In genomic region chr2:153492179-153492517, GRCm38 (mm10) we compare ENCODE assay signal across 8 mouse cellular contexts. TPM values are rescaled to one million over a fixed set of nuclear protein-coding genes. Genes with fewer than 3 reads are reported as not detected.
A peak's percentile ranks its signal among the peaks of the same experiment; 100 is the strongest.
DNase-seq lines count a peak whose midpoint lies in the region; ATAC-seq lines count a peak whose summit lies in the region.

No protein-coding gene starts in this region.

- WGBS in hindbrain, embryonic 11.5 days = under 1% methylated on average over 22 of the region's 24 CpGs
- WGBS in midbrain, embryonic 12.5 days = under 1% methylated on average over 22 of the region's 24 CpGs

- peak overlapping the region; percentile 85 for H3K27ac ChIP-seq in hindbrain, embryonic 11.5 days (ENCODE audit: low read depth, low read length)
- peak overlapping the region; percentile 92 for H3K27ac ChIP-seq in midbrain, embryonic 12.5 days (replicated peaks)

- no peak for ATAC-seq in megakaryocyte, adult 5-6 weeks (ENCODE audit: poor library complexity, severe bottlenecking)
- ATAC-seq in hindbrain, embryonic 11.5 days (ENCODE audit: low FRiP score) = peak; percentile 54
- ATAC-seq in midbrain, embryonic 12.5 days (ENCODE audit: low FRiP score, low read depth) = peak; percentile 28; the same call in 1 of the 2 replicates

- H3K9ac ChIP-seq in hindbrain, embryonic 11.5 days (ENCODE audit: low read depth, low read length) = peak overlapping the region; percentile 60
- H3K9ac ChIP-seq in midbrain, embryonic 12.5 days (replicated peaks) = peak overlapping the region; percentile 72

- H3K36me3 ChIP-seq in megakaryocyte, embryonic 14.5 days (replicated peaks; ENCODE audit: low read length) = peaks cover 59% of the 10 kb centered on the region
- H3K36me3 ChIP-seq in hindbrain, embryonic 11.5 days (ENCODE audit: control insufficient read depth, insufficient read depth, low read length) = no peaks in the 10 kb centered on the region
- no peaks in the 10 kb centered on the region for H3K36me3 ChIP-seq in midbrain, embryonic 12.5 days

- H3K9me3 ChIP-seq in megakaryocyte, embryonic 14.5 days = no peaks in the 10 kb centered on the region
- no peaks in the 10 kb centered on the region for H3K9me3 ChIP-seq in hindbrain, embryonic 11.5 days (ENCODE audit: control insufficient read depth, low read length)
- no peaks in the 10 kb centered on the region for H3K9me3 ChIP-seq in midbrain, embryonic 12.5 days

- H3K4me3 ChIP-seq in megakaryocyte, embryonic 14.5 days (replicated peaks) = peak overlapping the region; percentile 95
- H3K4me3 ChIP-seq in hindbrain, embryonic 11.5 days (ENCODE audit: low read depth, low read length) = peak overlapping the region; percentile 56
- H3K4me3 ChIP-seq in midbrain, embryonic 12.5 days = peak overlapping the region; percentile 50

- DNase-seq in cerebellum, adult 8-10 months = peak; percentile 67
- DNase-seq in hindbrain, embryonic 11.5 days (ENCODE audit: low spot score) = peak; percentile 41
- no peak for DNase-seq in natural killer cell, adult 2 months (ENCODE audit: low spot score in 2 of 2)
- DNase-seq in adrenal gland, postnatal 14 days = no peak
- DNase-seq in adrenal gland, postnatal 36 days = no peak

- H3K4me1 ChIP-seq in megakaryocyte, embryonic 14.5 days = peaks cover 93% of the 10 kb centered on the region
- H3K4me1 ChIP-seq in hindbrain, embryonic 11.5 days (replicated peaks; ENCODE audit: control insufficient read depth, insufficient read depth, low read length) = peaks cover 13% of the 10 kb centered on the region
- H3K4me1 ChIP-seq in midbrain, embryonic 12.5 days = peaks cover 54% of the 10 kb centered on the region

- peak overlapping the region; percentile 99 for H3K4me2 ChIP-seq in hindbrain, embryonic 11.5 days (replicated peaks; ENCODE audit: low read depth, low read length)
- H3K4me2 ChIP-seq in midbrain, embryonic 12.5 days (replicated peaks) = peak overlapping the region; percentile 83

- H3K27me3 ChIP-seq in megakaryocyte, embryonic 14.5 days (replicated peaks) = no peaks in the 10 kb centered on the region
- H3K27me3 ChIP-seq in hindbrain, embryonic 11.5 days (ENCODE audit: control insufficient read depth, insufficient read depth, low read length) = peaks cover 16% of the 10 kb centered on the region
- peaks cover 76% of the 10 kb centered on the region for H3K27me3 ChIP-seq in midbrain, embryonic 12.5 days

RNA-seq across cellular contexts. Expression of gene 4930404H24Rik, which starts 0.4 kb away (rescaled TPM):
- 0.54 TPM in 1 of 2 replicates, not detected in the other for polyA plus RNA-seq in megakaryocyte, embryonic 14.5 days (2012; ENCODE audit: insufficient read depth, low replicate concordance)
- not detected in 2 replicates for total RNA-seq in megakaryocyte, adult 5-6 weeks (2015)
- not detected in 2 replicates for total RNA-seq in megakaryocyte, adult 5-6 weeks (2017)
- not detected in 2 replicates for polyA plus RNA-seq in hindbrain, embryonic 11.5 days (2014; fragmentation: Nextera tagmentation; extraction: Ambion mirVana)
- polyA plus RNA-seq in midbrain, embryonic 12.5 days (2016; fragmentation: Nextera tagmentation; extraction: Ambion mirVana) = not detected in 2 replicates
- total RNA-seq in adrenal gland, postnatal 14 days (2021) = not detected in 2 replicates
- total RNA-seq in adrenal gland, postnatal 36 days (2021) = not detected

RNA-seq across cellular contexts. Expression of gene Nol4l, which starts 37.6 kb away (rescaled TPM):
- 10.6 and 40.8 TPM in 2 replicates for polyA plus RNA-seq in megakaryocyte, embryonic 14.5 days (2012; ENCODE audit: insufficient read depth, low replicate concordance)
- 1.2 and 2.1 TPM in 2 replicates for total RNA-seq in megakaryocyte, adult 5-6 weeks (2015)
- total RNA-seq in megakaryocyte, adult 5-6 weeks (2017) = 0.20 and 0.62 TPM in 2 replicates
- 26.0 and 26.7 TPM in 2 replicates for polyA plus RNA-seq in hindbrain, embryonic 11.5 days (2014; fragmentation: Nextera tagmentation; extraction: Ambion mirVana)
- 31.8 and 32.7 TPM in 2 replicates for polyA plus RNA-seq in midbrain, embryonic 12.5 days (2016; fragmentation: Nextera tagmentation; extraction: Ambion mirVana)
- 15.6 and 16.0 TPM in 2 replicates for total RNA-seq in adrenal gland, postnatal 14 days (2021)
- 10 to 100 TPM; 12.8 to 13.3 TPM for total RNA-seq in adrenal gland, postnatal 36 days (2021)

Comparison
In these comparisons a context has a peak if more than half of its experiments do, and no peak if none do; other contexts are left out.
1. DNase-seq: peak in cerebellum, adult 8-10 months (single experiment) and hindbrain, embryonic 11.5 days (single experiment); none in natural killer cell, adult 2 months (0 of 2), adrenal gland, postnatal 14 days (single experiment) and adrenal gland, postnatal 36 days (0 of 2).
2. Peak in every context shown above with its lines, with median percentiles within 50 percentile points of each other: H3K4me3 ChIP-seq.